Mouse (Mus musculus) small intestine, adult 2 months (tissue): ENCODE results near the gene Barhl1. TPM values are rescaled to one million over a fixed set of nuclear protein-coding genes. Genes with fewer than 3 reads are reported as not detected.

Source experiments
- H3K27ac ChIP-seq: fragments of 200-500 bp; 2 replicates; pipeline ENCODE4 v1.5.1; 2012; ENCODE audit warnings: low read depth, low read length, control low read depth, inconsistent platforms; ENCODE audit not compliant: insufficient read depth
- H3K27me3 ChIP-seq: fragments of 200-500 bp; 2 replicates; pipeline ENCODE4 v1.6.1; 2012; ENCODE audit warnings: mild to moderate bottlenecking, moderate library complexity, low read length, inconsistent platforms; ENCODE audit not compliant: control insufficient read depth, insufficient read depth
- H3K36me3 ChIP-seq: fragments of 200-500 bp; 2 replicates; pipeline ENCODE4 v1.6.1; 2012; ENCODE audit warnings: mild to moderate bottlenecking, low read length, control low read depth, inconsistent platforms; ENCODE audit not compliant: control insufficient read depth, insufficient read depth
- H3K4me1 ChIP-seq: fragments of 200-500 bp; 2 replicates; pipeline ENCODE4 v1.6.1; 2012; ENCODE audit warnings: low read length, inconsistent platforms, mixed read lengths; ENCODE audit not compliant: control insufficient read depth, insufficient read depth, insufficient read length
- H3K4me3 ChIP-seq: fragments of 200-500 bp; 2 replicates; pipeline ENCODE4 v1.5.1; 2012; ENCODE audit warnings: low read depth, mild to moderate bottlenecking, control low read depth, inconsistent platforms, low read length, moderate library complexity
- CTCF ChIP-seq: fragments of 200-500 bp; IDR thresholded peaks from 2 replicates; pipeline ENCODE4 v1.5.1; 2012; ENCODE audit warnings: low read depth, mild to moderate bottlenecking, control low read depth, inconsistent platforms, low read length, moderate library complexity, mixed read lengths; ENCODE audit not compliant: insufficient replicate concordance, insufficient read length; ENCODE audit errors: extremely low read depth
- POLR2A ChIP-seq: fragments of 200-500 bp; IDR thresholded peaks from 2 replicates; pipeline ENCODE4 v1.6.1; 2012; ENCODE audit warnings: low read depth, mild to moderate bottlenecking, control low read depth, inconsistent platforms, low read length, moderate library complexity
- WGBS: fragments of 180-500 bp; shearing (Covaris S2); methylation state at CpG from one replicate; pipeline ENCODE4 v1.1.7; 2018; 5-methylcytosine and 5-hydroxymethylcytosine counted together
- polyA plus RNA-seq: library from polyadenylated mRNA; depleted of rRNA; stranded (reverse); fragments of >200 nt; gene quantifications from 2 replicates; pipeline ENCODE4 v1.2.3, GENCODE M21; 2012; rRNA removed

Barhl1 gene
- polyA plus RNA-seq, result not detected in 2 replicates

GRCm38 (mm10) chr2:28916513-28916865 lies at the start of gene Barhl1:
Barhl1 (minus strand) TSS chr2:28916668.
- no peaks in the 10 kb centered on the region for H3K4me1 ChIP-seq
- no peak within 1 kb of the TSS for H3K27ac ChIP-seq
- H3K4me3 ChIP-seq, result no peak within 1 kb of the TSS
- WGBS, result 3% methylated on average over 18 of the region's 18 CpGs
- H3K27me3 ChIP-seq, result peaks cover 74% of the 10 kb centered on the region
- TF ChIP-seq CTCF, result no peak
- no peaks in the 10 kb centered on the region for H3K36me3 ChIP-seq

DNA sequence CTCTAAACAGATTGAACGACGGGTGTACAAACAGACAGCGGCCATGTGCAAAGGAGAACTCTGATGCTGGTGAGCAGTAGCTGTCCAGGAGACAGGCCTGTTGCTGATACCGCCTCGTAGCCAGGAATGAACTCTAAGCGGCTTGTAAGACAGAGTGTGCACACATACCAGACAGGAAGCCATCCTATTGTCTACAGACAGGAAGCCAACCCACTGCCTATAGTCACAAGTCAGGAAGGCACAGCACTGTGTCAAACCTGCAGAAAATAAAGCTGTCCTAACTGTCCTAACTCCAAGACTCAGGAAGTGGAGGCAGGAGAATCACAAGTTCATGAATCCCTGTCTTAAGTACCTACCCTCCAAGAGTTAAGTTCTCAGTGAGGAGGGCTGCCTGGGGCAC lies 47.1 kb upstream of the Barhl1 start:
- Histone ChIP-seq H3K27me3 (no peaks in the 10 kb centered on the region), H3K4me3 (no peak overlapping the region), H3K27ac (no peak overlapping the region), H3K36me3 (no peaks in the 10 kb centered on the region), H3K4me1 (no peaks in the 10 kb centered on the region)
- no peak for TF ChIP-seq POLR2A
- 66% methylated on average over 6 of the region's 6 CpGs for WGBS

DNA sequence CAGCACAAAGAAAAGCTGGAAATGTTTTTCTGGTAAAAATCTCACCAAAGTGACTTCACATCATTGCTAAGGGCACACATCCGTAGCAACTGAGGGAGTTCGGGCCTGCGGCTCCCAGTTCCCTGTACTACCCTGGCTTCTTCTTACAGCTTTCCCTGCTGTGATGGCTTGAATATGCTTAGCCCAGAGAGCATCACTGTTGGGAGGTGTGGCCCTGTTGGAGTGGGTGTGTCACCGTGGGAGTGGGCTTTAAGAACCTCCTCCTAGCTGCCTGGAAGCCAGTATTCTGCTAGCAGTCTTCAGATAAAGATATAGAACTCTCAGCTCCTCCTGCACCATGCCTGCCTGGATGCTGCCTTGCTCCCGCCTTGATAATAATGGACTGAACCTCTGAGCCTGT lies 45.2 kb upstream of the Barhl1 start:
- H3K27me3 ChIP-seq, result no peaks in the 10 kb centered on the region
- no peak overlapping the region for H3K4me3 ChIP-seq
- H3K27ac ChIP-seq, result no peak overlapping the region
- TF ChIP-seq CTCF (no peak), POLR2A (no peak)
- H3K4me1 ChIP-seq, result no peaks in the 10 kb centered on the region
- WGBS, result 68% methylated on average over 5 of the region's 5 CpGs
- no peaks in the 10 kb centered on the region for H3K36me3 ChIP-seq

GRCm38 (mm10) chr2:28961024-28961585 lies 44.6 kb upstream of the Barhl1 start:
- Histone ChIP-seq H3K27ac (no peak overlapping the region), H3K4me3 (no peak overlapping the region), H3K4me1 (no peaks in the 10 kb centered on the region), H3K36me3 (no peaks in the 10 kb centered on the region), H3K27me3 (peaks cover 3% of the 10 kb centered on the region; the same call in 1 of the 2 replicates)
- whole genome bisulfite sequencing, result 60% methylated on average over 15 of the region's 15 CpGs
- TF ChIP-seq CTCF (no peak), POLR2A (no peak)

DNA sequence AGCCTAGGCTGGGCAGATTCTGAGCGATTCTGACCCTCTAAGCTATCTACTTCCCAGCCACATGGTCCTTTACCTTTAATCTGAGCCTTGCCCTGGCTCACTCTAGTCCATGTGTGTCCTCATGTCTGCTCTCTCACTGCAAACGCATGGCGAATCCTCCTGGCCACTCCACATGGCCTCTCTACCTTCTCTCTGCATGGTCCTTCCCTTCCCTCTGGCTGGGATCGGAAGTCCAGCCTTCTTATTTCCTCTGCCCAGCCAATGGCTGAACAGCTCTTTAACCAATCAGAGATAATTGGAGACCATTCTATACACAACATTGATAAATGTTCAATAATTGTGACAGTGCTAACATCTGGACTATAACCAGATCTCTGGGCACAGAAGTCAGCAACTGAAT lies 40.4 kb upstream of the Barhl1 start:
- WGBS, result 83% methylated on average over 4 of the region's 4 CpGs

DNA sequence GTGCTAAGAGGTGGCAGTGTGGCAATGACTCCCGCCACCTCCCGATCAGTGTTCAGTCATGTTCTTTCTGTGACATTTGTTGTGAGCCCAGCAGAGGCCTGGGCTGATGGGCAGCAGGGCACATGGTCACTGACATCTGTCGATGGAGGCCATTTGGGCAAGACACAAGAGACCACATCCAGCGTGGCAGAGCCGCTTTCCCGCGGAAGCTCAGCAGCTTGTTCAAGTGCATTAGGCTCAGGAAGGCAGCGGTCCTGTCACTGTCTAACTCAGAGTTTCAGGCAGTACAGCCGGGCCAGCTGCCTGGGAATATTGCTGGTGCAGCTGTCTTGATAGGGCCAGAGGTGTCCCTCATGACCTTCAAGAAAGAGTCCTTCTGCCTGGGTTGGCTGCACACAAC lies 38.1 kb upstream of the Barhl1 start:
- Histone ChIP-seq H3K27ac (no peak overlapping the region), H3K4me1 (no peaks in the 10 kb centered on the region), H3K4me3 (no peak overlapping the region), H3K27me3 (peaks cover 3% of the 10 kb centered on the region; the same call in 1 of the 2 replicates), H3K36me3 (no peaks in the 10 kb centered on the region)
- TF ChIP-seq POLR2A (no peak), CTCF (no peak)
- WGBS, result 86% methylated on average over 9 of the region's 9 CpGs

More for the DNA sequence above, 40.4 kb upstream of the Barhl1 start:
- Histone ChIP-seq H3K4me1 (no peaks in the 10 kb centered on the region), H3K27me3 (peaks cover 3% of the 10 kb centered on the region; the same call in 1 of the 2 replicates), H3K36me3 (no peaks in the 10 kb centered on the region), H3K4me3 (no peak overlapping the region), H3K27ac (no peak overlapping the region)
- TF ChIP-seq CTCF, result no peak
- no peak for TF ChIP-seq POLR2A

DNA sequence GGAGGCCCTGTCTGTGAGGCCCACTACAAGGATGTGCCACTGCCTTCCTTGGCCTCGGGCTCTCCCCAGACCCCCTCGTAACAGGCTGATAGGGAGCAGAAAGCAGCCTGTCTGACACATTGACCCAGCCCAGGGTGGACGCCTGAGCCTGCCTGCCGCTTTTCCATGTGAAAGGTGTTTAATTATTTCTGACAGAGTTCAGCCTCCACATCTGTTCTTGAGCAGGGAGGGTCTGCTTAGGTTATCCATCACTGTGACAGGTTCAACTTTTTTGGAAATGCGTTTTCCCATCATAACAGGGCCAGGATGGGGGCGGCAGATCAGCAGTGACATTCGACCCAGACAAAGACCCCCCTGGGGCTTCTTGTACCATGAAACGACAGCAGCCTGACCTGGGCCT lies 36.5 kb upstream of the Barhl1 start:
- Histone ChIP-seq H3K36me3 (no peaks in the 10 kb centered on the region), H3K4me3 (no peak overlapping the region), H3K27ac (no peak overlapping the region), H3K4me1 (no peaks in the 10 kb centered on the region), H3K27me3 (peaks cover 3% of the 10 kb centered on the region; the same call in 1 of the 2 replicates)
- TF ChIP-seq CTCF (no peak), POLR2A (no peak)
- WGBS, result 51% methylated on average over 8 of the region's 8 CpGs

DNA sequence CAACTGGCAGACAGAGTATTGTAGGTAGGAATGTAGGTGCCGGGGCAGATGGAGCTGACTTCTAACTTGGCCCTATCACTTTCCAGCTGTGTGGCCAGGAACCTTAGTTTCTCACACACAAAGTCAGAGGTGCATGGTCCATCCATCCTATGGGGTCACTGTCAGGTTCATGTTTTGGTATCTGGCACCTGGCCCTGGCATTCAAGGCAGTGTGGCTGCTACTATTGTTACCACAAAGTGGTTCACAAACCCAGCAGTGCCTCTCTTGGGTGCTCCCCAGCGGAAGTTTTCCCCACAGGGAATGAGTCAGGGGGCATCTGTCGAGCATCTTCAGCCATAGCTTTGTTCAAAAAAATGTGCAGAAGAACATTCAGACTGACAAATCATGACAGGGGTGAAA lies 29.8 kb upstream of the Barhl1 start:
- Histone ChIP-seq H3K27ac (no peak overlapping the region), H3K36me3 (no peaks in the 10 kb centered on the region), H3K27me3 (no peaks in the 10 kb centered on the region), H3K4me1 (no peaks in the 10 kb centered on the region), H3K4me3 (no peak overlapping the region)
- 65% methylated on average over 3 of the region's 3 CpGs for WGBS
- TF ChIP-seq CTCF (no peak), POLR2A (no peak)
